Mouse (Mus musculus): ENCODE measurements around the gene Atp6v1d. TPM values are rescaled to one million over a fixed set of nuclear protein-coding genes. Genes with fewer than 3 reads are reported as not detected.

Atp6v1d gene
- polyA plus RNA-seq, 2 experiments, result 37.9 to 70.2 TPM

DNA sequence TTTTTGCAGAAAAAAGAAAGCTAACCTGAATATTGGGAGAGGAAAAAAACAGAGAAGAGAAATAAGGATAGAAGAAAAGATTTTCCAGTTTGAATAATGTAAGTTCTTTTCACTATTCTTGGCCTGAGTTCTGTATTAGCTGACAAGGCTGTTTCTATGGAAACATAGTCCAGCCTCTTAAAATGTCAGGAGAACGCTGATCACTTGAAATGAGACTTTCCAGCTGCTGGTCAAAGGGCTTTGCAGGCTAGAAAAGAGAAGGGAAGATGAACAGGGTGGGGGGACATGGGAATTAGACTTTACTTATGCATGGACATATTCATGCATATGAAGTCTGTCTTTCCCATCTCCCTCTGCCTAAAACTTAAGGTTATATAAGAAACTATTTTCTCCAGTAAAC lies 67.2 kb downstream of the Atp6v1d start:
- H3K9ac ChIP-seq (ENCODE audit: low read depth, low read length, severe bottlenecking), result no peak overlapping the region
- no peak overlapping the region for H3K27ac ChIP-seq (replicated peaks; ENCODE audit: low read depth, low read length)
- no peak overlapping the region for H3K4me2 ChIP-seq (replicated peaks; ENCODE audit: low read depth, low read length, severe bottlenecking)
- H3K27me3 ChIP-seq (ENCODE audit: control insufficient read depth, insufficient read depth, low read length), result no peaks in the 10 kb centered on the region
- peaks cover 18% of the 10 kb centered on the region for H3K36me3 ChIP-seq (ENCODE audit: control insufficient read depth, insufficient read depth, low read length)
- 32% methylated on average over 1 of the region's 1 CpGs for WGBS
- TF ChIP-seq POLR2A (IDR thresholded peaks at IDR 0.05; ENCODE audit: borderline replicate concordance, extremely low read depth, insufficient read depth, insufficient read length), result no peak
- no peak for ATAC-seq (ENCODE audit: low FRiP score, low read depth)
- no peak overlapping the region for H3K4me3 ChIP-seq (replicated peaks; ENCODE audit: low read length)
- peak; percentile 18 for DNase-seq (ENCODE audit: low spot score)
- H3K9me3 ChIP-seq (ENCODE audit: control insufficient read depth, low read length), result no peaks in the 10 kb centered on the region
- H3K4me1 ChIP-seq (ENCODE audit: control insufficient read depth, insufficient read depth, low read length), result no peaks in the 10 kb centered on the region

GRCm38 (mm10) chr12:78790791-78791190 lies 70.6 kb downstream of the Atp6v1d start:
- no peaks in the 10 kb centered on the region for H3K4me1 ChIP-seq (ENCODE audit: control insufficient read depth, insufficient read depth, low read length)
- H3K27ac ChIP-seq (replicated peaks; ENCODE audit: low read depth, low read length), result no peak overlapping the region
- no peaks in the 10 kb centered on the region for H3K9me3 ChIP-seq (ENCODE audit: control insufficient read depth, low read length)
- H3K4me3 ChIP-seq (replicated peaks; ENCODE audit: low read length), result no peak overlapping the region
- no peak for ATAC-seq (ENCODE audit: low FRiP score, low read depth)
- H3K4me2 ChIP-seq (replicated peaks; ENCODE audit: low read depth, low read length, severe bottlenecking), result no peak overlapping the region
- WGBS, result 74% methylated on average over 2 of the region's 2 CpGs
- no peak overlapping the region for H3K9ac ChIP-seq (ENCODE audit: low read depth, low read length, severe bottlenecking)
- TF ChIP-seq POLR2A (IDR thresholded peaks at IDR 0.05; ENCODE audit: borderline replicate concordance, extremely low read depth, insufficient read depth, insufficient read length), result no peak
- no peaks in the 10 kb centered on the region for H3K36me3 ChIP-seq (ENCODE audit: control insufficient read depth, insufficient read depth, low read length)
- DNase-seq (ENCODE audit: low spot score), result no peak
- no peaks in the 10 kb centered on the region for H3K27me3 ChIP-seq (ENCODE audit: control insufficient read depth, insufficient read depth, low read length)

Other genes with a start within 250 kb of the Atp6v1d start
- gene Fam71d, start 170.1 kb downstream of the Atp6v1d start, polyA plus RNA-seq (2012; rRNA removed), result not detected in 2 replicates
- gene Fam71d, start 170.1 kb downstream of the Atp6v1d start, polyA plus RNA-seq (2014; fragmentation: Nextera tagmentation; extraction: Ambion mirVana), result not detected in 2 replicates
- gene Mpp5, start 112.7 kb downstream of the Atp6v1d start, polyA plus RNA-seq (2012; rRNA removed), result 7.5 and 8.4 TPM in 2 replicates
- 13.1 and 14.8 TPM in 2 replicates for gene Mpp5, start 112.7 kb downstream of the Atp6v1d start, polyA plus RNA-seq (2014; fragmentation: Nextera tagmentation; extraction: Ambion mirVana)
- 52.4 and 64.4 TPM in 2 replicates for gene Eif2s1, start 181 bp upstream of the Atp6v1d start, polyA plus RNA-seq (2012; rRNA removed)
- 188 and 194 TPM in 2 replicates for gene Eif2s1, start 181 bp upstream of the Atp6v1d start, polyA plus RNA-seq (2014; fragmentation: Nextera tagmentation; extraction: Ambion mirVana)
- 1.2 and 1.5 TPM in 2 replicates for gene Plek2, start 45.3 kb upstream of the Atp6v1d start, polyA plus RNA-seq (2012; rRNA removed)
- gene Plek2, start 45.3 kb upstream of the Atp6v1d start, polyA plus RNA-seq (2014; fragmentation: Nextera tagmentation; extraction: Ambion mirVana), result 4.5 and 5.8 TPM in 2 replicates
- gene Tmem229b, start 146.0 kb upstream of the Atp6v1d start, polyA plus RNA-seq (2012; rRNA removed), result 7.3 and 10.9 TPM in 2 replicates
- gene Tmem229b, start 146.0 kb upstream of the Atp6v1d start, polyA plus RNA-seq (2014; fragmentation: Nextera tagmentation; extraction: Ambion mirVana), result 7.2 and 7.4 TPM in 2 replicates
- gene Plekhh1, start 167.5 kb upstream of the Atp6v1d start, polyA plus RNA-seq (2012; rRNA removed), result 4.9 and 5.1 TPM in 2 replicates
- 2.3 and 2.5 TPM in 2 replicates for gene Plekhh1, start 167.5 kb upstream of the Atp6v1d start, polyA plus RNA-seq (2014; fragmentation: Nextera tagmentation; extraction: Ambion mirVana)
- gene Pigh, start 228.0 kb upstream of the Atp6v1d start, polyA plus RNA-seq (2012; rRNA removed), result 18.9 and 23.1 TPM in 2 replicates
- 29.4 and 31.2 TPM in 2 replicates for gene Pigh, start 228.0 kb upstream of the Atp6v1d start, polyA plus RNA-seq (2014; fragmentation: Nextera tagmentation; extraction: Ambion mirVana)